Mouse (Mus musculus) kidney, postnatal 14 days (tissue): ENCODE results near the gene Olfr56.
"Not testable (repeated sequence)": the region's sequence is repeated elsewhere in the genome, so short reads cannot be mapped to it uniquely, and the experiment has no call there.

Source experiments
- DNase-seq: peaks from one replicate; pipeline ENCODE4 v3.0.0; 2022; ENCODE audit warnings: mixed read lengths

Gene Olfr56

GRCm38 (mm10) chr11:48978240-48978939 lies at the start of gene Olfr56:
Gene Olfr56, plus strand, starts transcription at chr11:48978889.
- DNase-seq, result not testable (repeated sequence)

GRCm38 (mm10) chr11:48933422-48933821 lies 45.3 kb upstream of the Olfr56 start:
- not testable (repeated sequence) for DNase-seq

- DNase-seq, result not testable (repeated sequence)
Measured at GRCm38 (mm10) chr11:48933923-48934322, 44.8 kb upstream of the Olfr56 start.

- DNase-seq, result not testable (repeated sequence)
Measured at GRCm38 (mm10) chr11:48935291-48935690, 43.4 kb upstream of the Olfr56 start.

- not testable (repeated sequence) for DNase-seq
Measured at GRCm38 (mm10) chr11:48939286-48939685, 39.4 kb upstream of the Olfr56 start.

- DNase-seq, result not testable (repeated sequence)
Measured at GRCm38 (mm10) chr11:48946090-48946489, 32.6 kb upstream of the Olfr56 start, which contains the start of gene Psme2b. Gene Psme2b, minus strand, starts transcription at chr11:48946190.

- DNase-seq, result not testable (repeated sequence)
Measured at GRCm38 (mm10) chr11:48974686-48975085, 4.0 kb upstream of the Olfr56 start.

GRCm38 (mm10) chr11:48979251-48979650 lies 562 bp downstream of the Olfr56 start, which contains the start of gene 9930111J21Rik1:
Gene 9930111J21Rik1, minus strand, starts transcription at chr11:48979398.
- DNase-seq, result not testable (repeated sequence)

- not testable (repeated sequence) for DNase-seq
Measured at GRCm38 (mm10) chr11:48980052-48980451, 1.4 kb downstream of the Olfr56 start.

- not testable (repeated sequence) for DNase-seq
Measured at GRCm38 (mm10) chr11:48982848-48983247, 4.2 kb downstream of the Olfr56 start.

- not testable (repeated sequence) for DNase-seq
Measured at GRCm38 (mm10) chr11:48988219-48988618, 9.5 kb downstream of the Olfr56 start.

GRCm38 (mm10) chr11:48989981-48990380 lies 11.3 kb downstream of the Olfr56 start:
- not testable (repeated sequence) for DNase-seq

- peak; percentile 29 for DNase-seq
Measured at GRCm38 (mm10) chr11:48991740-48992520, 13.2 kb downstream of the Olfr56 start, which contains the start of gene Gm12185. Gene Gm12185, minus strand, starts transcription at chr11:48992226.

GRCm38 (mm10) chr11:48993296-48993695 lies 14.6 kb downstream of the Olfr56 start:
- DNase-seq, result not testable (repeated sequence)

GRCm38 (mm10) chr11:48994018-48994417 lies 15.3 kb downstream of the Olfr56 start, which contains the start of gene Tgtp1:
Gene Tgtp1, minus strand, starts transcription at chr11:48994172.
- DNase-seq, result not testable (repeated sequence)

- not testable (repeated sequence) for DNase-seq
Measured at GRCm38 (mm10) chr11:49000411-49000810, 21.7 kb downstream of the Olfr56 start.

GRCm38 (mm10) chr11:49006317-49006716 lies 27.6 kb downstream of the Olfr56 start:
- DNase-seq, result not testable (repeated sequence)

- DNase-seq, result peak; percentile 14
Measured at GRCm38 (mm10) chr11:49006785-49007184, 28.1 kb downstream of the Olfr56 start.

- DNase-seq, result not testable (repeated sequence)
Measured at GRCm38 (mm10) chr11:49012074-49012473, 33.4 kb downstream of the Olfr56 start.

GRCm38 (mm10) chr11:49050064-49050463 lies 71.4 kb downstream of the Olfr56 start:
- DNase-seq, result not testable (repeated sequence)

GRCm38 (mm10) chr11:49051093-49051891 lies 72.6 kb downstream of the Olfr56 start, which contains the start of gene 9930111J21Rik2:
Gene 9930111J21Rik2, minus strand, starts transcription at chr11:49051242.
- not testable (repeated sequence) for DNase-seq

- not testable (repeated sequence) for DNase-seq
Measured at GRCm38 (mm10) chr11:49051894-49052293, 73.2 kb downstream of the Olfr56 start.
